Mouse (Mus musculus): Measurements from ENCODE around the gene Cdhr3.

DNA sequence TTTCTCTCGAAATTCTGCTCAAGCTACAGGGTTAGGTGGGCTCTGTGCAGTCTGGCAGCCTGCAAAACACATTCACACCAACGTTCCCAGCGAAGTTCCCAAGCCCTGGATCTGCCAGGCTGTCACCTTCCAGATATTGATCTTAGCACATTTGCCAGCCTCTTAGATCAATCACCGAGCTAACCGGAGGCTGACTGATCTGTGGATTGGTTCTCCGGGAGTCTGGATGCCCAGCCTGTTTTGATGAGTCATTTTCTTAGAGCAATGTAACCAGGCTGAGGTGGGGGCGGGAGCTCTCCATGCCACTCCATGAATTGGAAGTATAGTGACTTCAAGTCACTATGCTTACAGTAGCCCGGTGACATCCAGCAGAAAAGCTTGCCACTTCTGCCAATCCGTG, 71.5 kb downstream of the Cdhr3 start:
- TF ChIP-seq CTCF (IDR thresholded peaks at IDR 0.05; ENCODE audit: low read depth) (no peak), EP300 (IDR thresholded peaks at IDR 0.05; ENCODE audit: low read depth) (no peak)
